Mouse (Mus musculus): ENCODE measurements at regions not wholly inside any gene's neighbourhood (a gene's known extent, or its start where the extent isn't known, plus 50 kb on each side); places are given as distances from the start of the nearest gene placed in this dataset.

- no peak for DNase-seq (ENCODE audit: low spot score)
These were observed 95.4 kb downstream of the Zfp36l1 start for GRCm38 (mm10) chr12:80017376-80017929.

DNA sequence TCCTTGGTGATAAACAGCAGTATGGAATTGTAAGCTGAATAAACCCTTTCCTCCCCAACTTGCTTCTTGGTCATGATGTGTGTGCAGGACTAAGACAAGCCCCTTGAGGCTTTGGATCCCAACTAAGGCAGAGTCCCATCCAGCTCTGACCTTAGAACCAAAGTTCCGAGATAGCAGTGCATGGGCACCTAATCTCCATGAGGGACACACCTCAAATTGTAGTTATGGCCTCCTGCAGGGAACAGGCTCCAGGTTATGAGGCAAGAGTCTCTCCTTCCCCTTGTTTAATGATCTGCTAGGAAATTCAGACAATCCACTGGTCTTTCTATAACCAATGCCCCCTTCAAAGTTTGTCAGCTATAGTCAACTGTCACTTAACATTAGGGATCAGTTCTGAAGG, 96.9 kb downstream of the Zfp36l1 start:
- DNase-seq (ENCODE audit: low spot score), result no peak

DNA sequence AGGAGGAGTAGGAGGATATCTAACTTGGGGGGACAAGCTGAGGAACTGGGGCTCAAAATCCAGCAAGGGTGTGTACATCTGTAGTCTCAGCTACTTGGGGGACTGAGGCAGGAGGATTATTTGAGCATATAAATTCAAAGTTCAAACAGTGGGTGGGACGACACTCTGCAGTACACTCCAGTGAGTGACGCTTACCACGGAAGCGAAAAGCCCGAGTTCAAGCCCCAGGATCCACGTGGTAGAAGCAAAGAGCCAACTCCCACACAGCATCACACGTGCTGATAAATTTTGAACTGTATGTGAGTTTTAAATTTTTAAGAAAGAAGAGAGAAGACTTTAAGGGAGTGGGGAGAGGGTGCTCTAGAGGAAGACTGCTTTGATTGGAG, 98.2 kb downstream of the Zfp36l1 start:
- no peak for DNase-seq (ENCODE audit: low spot score)

- peak; percentile 38 for DNase-seq (ENCODE audit: low spot score)
These were observed 98.8 kb downstream of the Zfp36l1 start for GRCm38 (mm10) chr12:80013904-80014597.

GRCm38 (mm10) chr12:80013577-80013903, 99.3 kb downstream of the Zfp36l1 start:
- DNase-seq (ENCODE audit: low spot score), result no peak

DNA sequence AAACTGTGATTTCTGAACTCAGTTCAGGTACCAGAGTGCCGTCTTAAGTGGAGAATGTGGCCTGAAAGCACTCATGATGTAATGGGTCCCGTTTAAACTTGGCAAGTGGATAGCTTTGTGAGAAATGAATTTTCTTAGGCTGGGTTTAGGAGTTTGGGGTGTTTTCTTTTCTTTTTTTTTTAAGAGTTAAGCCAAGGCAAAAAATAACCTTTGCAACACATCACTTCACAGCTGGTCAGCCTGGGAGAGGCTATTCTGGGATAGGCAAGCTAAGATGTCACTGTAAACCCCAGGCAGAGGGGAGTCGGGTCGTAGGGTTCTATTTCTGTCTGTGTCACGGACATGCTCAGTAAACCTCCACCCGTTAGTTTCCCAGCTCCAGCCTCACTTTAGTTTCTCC, 100.9 kb downstream of the Zfp36l1 start:
- no peak for DNase-seq (ENCODE audit: low spot score)

GRCm38 (mm10) chr12:80010947-80011346, 101.9 kb downstream of the Zfp36l1 start:
- no peak for DNase-seq (ENCODE audit: low spot score)

DNA sequence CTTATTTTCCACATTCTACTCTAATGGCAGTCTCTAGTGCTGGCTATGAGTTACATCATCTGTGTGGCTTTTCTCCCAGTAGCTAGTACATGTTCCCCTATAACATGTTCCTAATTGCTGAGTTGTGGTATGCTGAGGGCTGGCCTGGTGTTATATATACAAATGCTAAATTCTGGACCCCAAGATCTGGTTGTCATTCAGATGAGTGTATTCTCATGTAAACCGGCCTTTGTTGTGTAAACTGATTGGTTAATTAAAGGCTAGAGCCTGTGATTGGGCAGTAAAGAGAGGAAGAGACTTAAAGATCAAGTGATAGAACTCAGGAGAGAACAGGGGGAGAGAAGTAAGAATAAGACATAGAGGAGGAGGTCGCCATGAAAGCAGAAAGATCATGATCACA, 102.6 kb downstream of the Zfp36l1 start:
- DNase-seq (ENCODE audit: low spot score), result no peak

DNA sequence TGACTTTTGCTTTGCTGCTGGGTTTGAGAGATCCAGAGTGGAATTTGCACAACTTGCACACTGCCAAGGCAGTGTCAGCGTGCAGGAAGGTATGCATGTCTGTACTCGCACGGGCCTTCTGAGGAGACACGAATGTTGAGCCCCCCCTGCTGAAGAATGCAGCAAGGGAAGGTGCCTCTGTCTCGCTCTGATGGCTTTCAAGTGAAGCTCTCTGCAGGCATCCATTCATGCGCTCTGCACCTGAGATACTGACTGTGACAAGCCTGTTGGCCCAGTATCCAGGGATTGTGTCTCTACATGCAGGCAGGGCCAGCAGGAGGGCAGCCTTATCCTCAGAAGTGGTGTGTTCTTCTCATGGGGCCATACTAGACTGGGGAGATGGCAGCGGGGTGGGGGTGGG, 105.0 kb downstream of the Zfp36l1 start:
- DNase-seq (ENCODE audit: low spot score), result peak; percentile 34

- DNase-seq (ENCODE audit: low spot score), result no peak
These were observed 107.4 kb downstream of the Zfp36l1 start for GRCm38 (mm10) chr12:80005227-80005919.

DNA sequence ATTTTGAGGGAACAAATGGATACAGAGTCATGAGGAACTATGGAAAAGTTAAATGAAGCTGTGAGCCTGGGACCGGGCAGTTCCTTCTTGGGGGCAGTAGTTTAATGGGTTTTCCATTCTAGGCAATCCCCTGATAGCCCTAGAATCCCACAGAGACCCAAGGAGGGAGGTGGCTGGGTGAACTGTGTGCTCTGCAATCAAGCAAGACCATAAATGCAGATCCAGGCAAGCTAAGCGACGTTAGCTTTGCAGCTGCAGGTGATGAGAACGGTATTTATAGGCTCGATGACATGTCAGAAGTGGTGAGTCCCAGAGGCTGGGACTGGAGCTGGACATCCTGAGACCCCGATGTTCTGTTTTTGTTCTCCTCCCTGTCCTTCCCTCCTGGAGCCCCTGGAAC, 108.2 kb downstream of the Zfp36l1 start:
- no peak for DNase-seq (ENCODE audit: low spot score)

DNA sequence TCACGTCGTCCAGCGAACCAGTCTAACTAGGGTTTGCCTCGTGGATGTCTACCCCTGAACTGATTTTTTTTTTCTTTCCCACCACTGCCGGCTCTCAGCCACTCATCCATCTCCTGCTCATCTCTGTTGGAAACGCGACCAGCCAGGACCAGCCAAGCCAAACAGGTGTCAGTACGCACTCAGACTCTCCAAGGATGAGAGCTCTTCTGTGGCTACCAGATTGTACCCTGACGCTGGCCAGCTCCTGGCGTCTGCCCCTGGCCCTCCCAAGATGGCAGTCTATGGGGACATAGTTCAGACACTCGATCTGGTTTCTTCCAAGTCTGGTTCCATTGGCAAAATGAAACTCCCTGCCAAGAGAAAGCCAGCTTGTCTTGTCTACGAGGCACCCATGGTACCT, 109.3 kb downstream of the Zfp36l1 start:
- no peak for DNase-seq (ENCODE audit: low spot score)

DNA sequence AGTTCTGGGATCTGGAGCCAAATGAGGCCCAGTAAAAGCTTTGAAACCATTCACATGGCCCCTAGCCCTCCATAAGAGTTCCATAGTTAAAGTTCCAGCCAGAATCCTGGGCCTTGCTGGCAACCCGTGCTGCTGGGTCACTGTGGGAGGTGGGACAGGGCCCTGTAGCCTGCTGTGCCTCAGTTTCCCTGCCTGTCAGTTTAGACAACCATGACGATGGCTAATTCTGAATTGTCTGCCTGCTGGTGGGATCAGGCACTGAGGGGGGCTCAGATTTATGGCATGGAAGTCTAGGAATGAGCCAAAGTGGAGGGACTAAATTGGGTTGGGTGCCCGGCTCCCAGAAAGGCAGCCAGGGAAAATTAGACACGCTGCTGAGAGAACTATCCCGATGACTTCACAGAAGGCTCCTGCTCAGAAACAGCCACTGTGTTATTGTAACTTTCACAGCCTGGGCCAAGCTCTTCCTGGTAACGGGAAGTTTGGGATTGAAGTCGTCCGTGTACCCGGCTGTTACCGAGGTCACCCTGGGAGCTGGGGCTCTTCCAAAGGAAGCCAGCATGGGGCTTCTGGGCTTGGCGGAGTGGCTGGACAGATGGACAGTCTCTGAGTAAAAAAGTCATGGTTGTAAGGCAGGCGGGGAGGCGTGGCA, 110.2 kb downstream of the Zfp36l1 start:
- DNase-seq (ENCODE audit: low spot score), result no peak

DNA sequence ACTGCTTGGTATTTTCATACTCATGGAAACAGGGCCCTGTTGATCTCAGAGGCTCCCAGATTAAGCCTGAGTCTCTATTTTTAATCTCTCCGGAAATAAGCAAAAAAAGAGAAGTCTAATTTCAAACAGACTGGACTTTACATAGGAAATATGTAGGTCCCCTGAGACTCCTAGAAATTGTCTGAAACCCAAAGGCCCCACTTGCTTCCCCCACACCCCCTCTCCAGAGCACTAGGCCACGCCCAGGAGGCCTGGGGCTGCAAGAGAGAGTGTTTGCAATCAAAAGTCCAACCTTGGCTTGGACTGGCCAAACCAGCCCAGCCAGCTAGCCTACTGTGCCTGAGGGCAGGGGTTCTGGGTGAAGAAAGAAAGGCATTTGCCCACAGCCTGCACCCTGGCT, 111.0 kb downstream of the Zfp36l1 start:
- DNase-seq (ENCODE audit: low spot score), result peak; percentile 39

DNA sequence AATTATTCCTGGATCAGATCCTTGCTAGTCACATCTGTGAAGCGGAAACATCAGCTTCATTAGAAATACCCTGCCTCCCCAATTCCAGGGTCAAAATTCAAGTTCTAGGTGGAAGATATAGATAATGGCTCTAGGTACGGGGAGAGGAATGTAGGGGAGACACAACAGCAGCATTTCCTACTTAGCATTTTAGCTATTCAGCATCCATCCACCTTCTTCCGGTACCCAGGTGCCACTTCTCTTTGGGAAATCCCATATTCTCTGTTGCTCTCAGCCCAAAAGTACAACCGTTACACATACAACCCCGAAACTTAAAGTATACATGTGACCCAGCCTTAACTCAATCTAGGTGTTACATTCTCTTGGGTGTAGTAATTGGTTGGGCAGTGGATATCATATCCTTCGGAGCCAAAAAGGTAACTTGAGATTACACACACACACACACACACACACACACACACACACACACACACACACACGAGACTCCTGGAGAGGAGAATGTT, 112.9 kb downstream of the Zfp36l1 start:
- DNase-seq (ENCODE audit: low spot score), result no peak

DNA sequence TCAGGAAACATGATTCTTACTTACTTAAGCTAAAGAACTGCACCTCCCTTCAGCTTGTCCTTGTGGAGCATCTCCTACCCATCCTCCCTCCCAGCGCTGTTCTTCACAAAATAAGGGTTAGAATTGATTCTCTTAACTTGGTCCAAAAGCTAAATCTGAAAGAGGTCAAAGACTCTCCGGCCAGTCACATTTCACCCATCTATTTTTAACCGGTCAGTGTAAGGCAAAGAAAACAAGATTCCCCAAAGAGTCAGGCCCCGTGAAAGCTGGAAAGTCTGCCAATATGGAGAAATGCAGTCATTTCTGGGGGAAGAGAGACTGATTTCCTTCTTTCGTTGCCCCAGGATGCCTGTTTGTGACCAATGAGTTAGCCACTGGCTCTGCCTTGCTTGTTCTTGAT, 114.0 kb downstream of the Zfp36l1 start:
- no peak for DNase-seq (ENCODE audit: low spot score)

- no peak for DNase-seq (ENCODE audit: low spot score)
These were observed 114.5 kb downstream of the Zfp36l1 start for GRCm38 (mm10) chr12:79998339-79998738.

GRCm38 (mm10) chr12:79997201-79997600, 115.6 kb downstream of the Zfp36l1 start:
- DNase-seq (ENCODE audit: low spot score), result no peak

- DNase-seq (ENCODE audit: low spot score), result no peak
These were observed 117.2 kb downstream of the Zfp36l1 start for GRCm38 (mm10) chr12:79995521-79996094.

DNA sequence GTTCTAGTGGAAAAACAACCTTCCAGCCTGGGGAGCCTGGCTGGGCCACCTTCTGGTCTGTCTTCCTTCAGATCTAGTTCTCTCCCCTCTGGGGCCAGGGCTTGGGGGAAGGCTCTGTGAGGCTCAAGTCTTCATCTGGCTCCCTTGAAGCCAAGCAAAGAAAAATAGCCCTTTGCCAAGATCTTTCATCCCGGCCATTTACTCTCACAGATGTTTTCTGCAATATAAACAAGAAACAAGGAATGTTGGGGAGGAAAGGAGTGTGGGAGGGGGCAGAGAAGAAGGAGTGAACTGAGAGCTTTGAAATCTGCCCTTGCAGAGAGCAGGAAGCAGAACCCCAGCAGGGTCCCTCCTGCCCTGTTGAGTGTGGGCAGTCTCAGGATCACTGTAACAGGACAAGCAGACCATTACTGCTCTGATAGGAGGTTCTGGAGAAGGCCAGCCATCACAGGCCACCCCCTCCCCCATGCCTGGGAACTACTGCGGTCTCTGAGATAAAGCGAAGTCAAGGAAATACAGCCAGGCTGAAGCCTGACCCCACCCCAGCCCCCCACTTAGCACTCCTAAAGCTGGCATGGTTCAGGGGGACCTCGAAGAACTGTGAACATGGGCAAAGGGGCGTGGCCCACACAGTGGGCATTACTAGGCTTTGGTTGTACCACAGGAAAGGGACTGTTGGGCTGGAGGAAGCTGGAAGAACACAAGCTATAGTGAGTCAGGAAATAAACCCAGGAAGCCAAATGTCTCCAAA, 118.8 kb downstream of the Zfp36l1 start:
- DNase-seq (ENCODE audit: low spot score), result peak; percentile 46

DNA sequence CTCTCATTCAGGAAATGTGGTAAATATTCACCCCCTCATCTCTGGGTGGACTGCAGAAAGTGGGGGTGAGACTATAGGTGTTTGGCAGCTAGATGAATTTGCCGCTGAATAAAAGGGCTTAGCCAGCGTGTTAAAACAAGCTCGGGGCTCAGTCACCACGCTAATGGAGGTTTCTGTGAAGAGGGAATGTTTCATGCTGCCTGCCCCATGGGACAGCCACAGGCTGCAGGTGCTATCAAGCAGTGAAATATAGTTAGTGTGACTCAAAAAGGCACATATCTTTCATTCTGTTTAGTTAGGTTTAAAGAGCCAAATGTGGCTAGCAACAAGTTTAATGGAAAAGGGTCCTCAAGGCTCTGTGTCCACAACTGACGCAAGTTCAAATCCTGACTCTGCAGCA, 121.5 kb downstream of the Zfp36l1 start:
- no peak for DNase-seq (ENCODE audit: low spot score)

DNA sequence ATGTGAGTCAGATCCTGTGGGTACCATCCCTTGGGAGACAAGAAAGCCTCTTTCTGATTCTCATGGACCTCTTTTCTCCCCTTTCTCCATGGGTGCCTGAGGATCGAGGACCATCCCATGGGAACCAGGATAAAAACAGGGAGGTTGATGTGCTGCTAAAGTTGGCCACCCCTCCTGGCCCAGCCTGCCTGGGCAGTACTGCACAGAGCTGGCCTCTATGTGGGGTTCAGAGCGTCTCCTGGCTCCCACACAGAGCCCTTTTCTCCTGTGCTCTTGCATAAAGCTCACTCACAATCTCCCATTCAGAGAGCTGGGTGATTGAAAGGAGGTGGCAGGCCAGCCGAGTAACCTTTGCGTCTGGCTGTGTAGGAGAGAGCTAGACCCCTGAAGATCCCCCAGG, 122.1 kb downstream of the Zfp36l1 start:
- no peak for DNase-seq (ENCODE audit: low spot score)
